Mouse (Mus musculus) adrenal gland, adult (tissue): ENCODE data around the gene Il9r.

ENCODE experiments used
- DNase-seq, 2 experiments: peaks; one replicate each; pipeline ENCODE4 v3.0.0; 2022 to 2023; ENCODE audit warnings: low spot score in 1 of 2; ENCODE audit not compliant: inconsistent age in 2 of 2

The Il9r gene

DNA sequence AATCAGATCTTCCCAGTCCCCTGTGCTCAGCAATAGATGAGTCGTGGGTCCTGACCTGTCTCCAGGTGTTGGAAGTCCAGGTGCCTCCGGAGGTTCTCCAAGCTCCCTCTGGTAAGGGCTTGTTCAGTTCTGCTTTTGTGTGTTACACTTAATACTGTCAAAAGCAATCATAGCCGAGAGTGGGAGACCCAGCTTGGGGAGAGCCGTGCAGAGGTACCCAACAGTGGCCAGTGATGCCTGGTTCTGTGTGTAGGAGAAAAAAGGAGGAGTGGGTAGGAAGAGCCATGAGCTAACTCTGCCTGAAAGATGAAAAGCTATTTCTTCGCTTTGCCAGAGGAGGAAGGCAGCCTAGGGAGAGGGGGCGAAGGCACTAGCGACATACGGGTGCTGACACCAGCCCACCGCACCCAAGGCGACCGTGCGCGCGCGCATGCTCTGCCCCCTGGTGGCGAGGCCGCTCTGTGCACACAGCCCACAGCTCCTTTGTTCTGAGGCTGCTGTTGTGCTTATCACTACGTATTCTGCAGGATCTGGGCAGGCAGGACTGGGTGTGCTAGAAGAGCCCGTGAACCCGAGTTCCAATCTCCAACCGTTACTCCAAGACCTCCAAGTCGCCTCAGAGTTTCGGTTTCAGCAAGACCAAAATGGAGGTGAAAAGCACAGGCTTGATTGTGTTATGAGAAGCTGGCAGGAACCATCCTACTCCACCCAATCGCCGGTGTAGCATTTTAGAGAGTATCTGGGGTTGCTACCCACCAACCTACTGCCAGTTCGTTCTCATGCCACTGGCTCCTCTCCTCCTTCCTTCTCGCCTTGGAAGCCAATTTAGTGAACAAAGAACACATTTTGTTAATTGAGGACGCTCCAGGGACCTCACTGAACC, 37.9 kb downstream of the Il9r start:
- DNase-seq: peak; percentile 66 to 83

DNA sequence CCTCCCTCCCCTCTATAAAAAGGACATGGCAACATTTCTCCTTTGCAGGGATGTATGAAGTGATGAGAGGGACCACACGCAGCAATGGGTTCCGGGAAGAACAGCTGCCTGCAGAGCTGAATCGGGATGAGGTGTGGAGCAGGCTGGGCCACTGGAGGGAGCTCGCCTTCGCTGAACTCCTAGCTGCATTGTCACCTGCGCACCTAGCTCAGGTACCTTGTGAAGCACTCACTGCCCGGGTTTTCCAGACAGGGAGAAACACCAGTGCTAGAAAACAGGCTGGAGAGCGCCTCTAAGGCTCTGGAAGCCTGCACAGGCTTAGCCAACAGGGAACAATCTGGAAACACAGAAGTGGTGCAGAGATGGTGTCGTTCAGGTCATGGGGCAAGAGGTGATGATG, 38.6 kb downstream of the Il9r start:
- no peak for DNase-seq

DNA sequence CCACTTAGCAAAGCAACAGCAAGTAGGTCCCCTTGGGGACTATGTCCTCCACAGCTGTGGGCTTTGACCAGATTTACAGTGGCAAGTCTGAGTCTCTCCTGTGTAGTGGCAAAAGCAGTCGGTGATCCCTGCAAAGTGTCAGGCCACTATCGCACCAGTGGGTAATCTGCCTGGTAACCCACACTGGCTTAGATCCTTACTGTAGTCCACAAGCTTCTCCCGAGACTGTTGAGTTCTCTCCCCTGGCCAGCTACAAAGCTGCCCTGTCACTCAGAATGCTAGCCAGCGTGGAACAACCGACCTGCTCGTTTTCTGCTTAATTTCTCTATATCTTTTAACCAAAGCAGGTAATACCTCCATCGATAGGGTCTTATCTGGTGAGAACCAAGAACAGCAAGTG, 39.7 kb downstream of the Il9r start:
- no peak for DNase-seq

DNA sequence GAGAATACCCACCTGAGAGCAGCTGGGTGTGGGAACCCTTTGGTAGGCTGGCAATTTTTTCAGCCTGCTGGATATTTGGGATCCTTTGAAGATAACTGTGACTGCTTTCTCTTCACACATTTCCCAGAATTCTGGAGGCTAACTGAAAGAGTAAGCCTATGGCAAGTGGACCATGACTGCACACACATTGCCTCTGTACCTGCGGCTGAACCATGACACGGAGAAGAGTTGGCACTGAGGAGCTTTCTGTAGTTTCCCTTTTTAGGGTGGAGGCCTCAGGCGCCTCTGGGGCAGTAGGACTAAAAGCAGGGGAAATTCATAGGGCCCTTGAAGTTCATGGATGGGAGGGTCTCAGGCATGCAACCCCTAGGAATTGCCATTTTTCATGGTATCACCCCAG, 40.9 kb downstream of the Il9r start:
- no peak for DNase-seq

DNA sequence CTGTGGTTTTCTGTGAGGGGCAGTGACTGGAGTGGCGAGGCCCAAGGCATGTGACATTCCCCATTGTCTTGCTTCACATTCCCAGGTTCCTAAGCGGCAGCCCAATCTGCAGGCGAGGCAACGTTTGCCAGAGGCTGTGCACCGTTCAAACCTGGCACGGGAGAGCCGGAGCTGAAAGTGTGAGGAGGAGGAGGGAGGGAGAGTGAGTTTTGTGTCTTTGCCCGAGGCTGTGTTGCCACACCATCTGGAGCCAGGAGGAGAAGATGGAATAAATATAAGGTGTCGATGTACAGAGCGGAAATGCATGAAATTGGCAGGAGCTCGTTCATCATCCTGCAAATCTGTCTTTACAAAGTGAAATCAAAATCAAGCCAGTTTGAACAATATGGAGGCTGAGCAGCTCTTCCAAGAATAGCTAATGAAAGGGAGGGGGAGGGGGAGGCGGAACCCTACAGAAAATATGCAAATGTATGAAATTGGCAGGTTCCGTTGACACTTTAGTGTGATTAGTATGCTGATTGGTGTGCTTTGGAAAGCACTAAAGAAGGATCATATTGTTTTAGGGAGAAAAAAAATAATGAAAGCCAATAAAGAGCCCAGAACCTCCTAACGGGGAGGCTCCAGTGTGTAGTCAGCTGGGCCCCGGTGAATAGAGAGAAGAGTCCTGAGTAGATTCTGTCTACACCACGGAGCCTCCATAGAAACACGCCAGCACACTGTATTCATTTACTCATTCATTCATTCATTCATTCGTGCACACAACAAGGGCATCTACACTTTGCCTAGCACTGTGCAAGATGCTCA, 42.1 kb downstream of the Il9r start:
- DNase-seq: no peak

DNA sequence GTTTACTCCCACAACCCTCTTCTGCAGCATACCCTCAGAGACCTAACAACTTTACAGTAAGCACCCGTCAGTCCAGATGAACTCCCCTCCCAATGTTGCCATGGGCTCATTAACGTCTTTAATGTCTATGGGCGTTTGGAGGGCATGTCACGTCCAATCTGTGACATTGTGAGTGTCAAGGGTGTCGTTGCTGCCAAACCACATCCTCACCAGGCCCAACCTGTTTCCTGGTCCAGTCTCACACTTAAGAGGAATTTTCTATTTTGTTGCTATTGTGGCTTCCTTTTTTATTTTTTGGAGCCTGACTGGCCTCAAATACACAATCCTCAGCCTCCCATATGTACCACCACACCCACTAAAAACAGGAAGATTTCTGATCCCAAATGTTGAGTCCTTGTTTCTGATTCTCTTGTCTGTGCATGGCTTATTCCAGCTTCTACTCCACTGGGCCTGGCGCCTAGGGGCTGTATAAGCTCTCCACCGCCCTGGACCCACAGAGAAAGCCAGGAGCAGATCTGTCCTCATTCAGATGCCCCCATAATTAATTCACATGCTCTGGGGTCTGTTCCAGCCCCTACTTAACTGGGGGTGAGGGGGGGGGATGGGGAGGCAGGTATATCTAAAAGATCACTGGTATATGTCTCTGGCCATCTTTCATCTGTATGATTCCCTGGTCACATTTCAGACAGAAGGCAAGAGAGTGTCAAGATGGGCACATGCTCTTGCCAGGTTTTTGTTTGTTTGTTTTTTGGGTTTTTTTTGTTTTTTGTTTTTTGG, 43.0 kb downstream of the Il9r start:
- no peak for DNase-seq

DNA sequence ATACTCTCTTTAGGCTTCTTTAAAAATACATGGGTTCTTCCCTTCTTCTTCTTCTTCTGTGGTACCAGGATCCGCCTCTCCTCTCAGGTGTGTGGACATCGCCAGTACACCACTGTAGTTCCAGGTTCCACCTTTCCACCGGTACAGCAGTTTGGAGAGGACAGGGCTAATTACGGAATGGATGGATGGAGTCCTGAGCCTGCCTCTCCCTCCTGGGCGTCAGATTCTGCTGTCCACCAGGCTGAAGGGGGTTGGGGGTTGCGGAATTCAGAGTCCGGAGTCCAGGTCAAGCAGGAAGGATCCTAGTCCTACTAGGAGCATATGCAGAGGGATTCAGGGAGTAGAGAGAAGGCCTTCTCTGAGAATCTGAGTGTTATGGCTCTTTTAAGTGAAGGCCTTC, 46.9 kb downstream of the Il9r start:
- no peak for DNase-seq

DNA sequence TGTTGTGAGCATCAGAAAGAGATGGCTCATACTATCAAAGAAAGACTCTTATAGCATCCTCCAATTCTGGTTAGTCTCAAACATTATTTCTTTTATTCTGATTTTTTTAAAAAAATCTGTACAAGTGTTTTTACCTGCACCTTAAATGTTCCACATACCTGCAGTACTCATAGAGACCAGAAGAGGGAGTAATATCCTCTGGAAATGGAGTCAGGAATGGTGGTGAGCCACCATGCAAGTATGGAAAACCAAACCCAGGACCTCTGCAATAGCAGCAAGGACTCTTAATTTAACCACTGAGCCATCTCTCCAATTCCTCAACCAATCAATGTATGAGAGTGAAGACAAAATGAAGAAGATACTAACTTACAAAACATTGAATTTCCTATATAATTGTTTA, 47.3 kb downstream of the Il9r start:
- peak in 1 of 2 experiments; percentile 39 for DNase-seq

DNA sequence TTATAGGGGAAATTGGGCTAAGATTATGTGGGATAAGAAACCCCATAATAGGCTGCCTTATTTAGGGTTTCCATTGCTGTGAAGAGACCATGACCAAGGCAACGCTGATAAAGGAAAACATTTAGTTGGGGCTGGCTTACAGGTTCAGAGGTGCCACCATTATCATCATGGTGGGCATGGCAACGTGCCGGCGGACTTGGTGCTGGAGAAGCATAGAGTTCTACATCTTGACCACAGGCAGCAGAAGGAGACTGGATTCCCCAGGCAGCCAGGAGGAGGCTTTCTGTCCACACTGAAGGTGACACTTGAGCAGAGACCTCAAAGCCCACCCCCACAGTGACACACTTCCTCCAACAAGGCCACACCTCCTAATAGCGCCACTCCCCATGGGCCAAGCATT, 48.8 kb downstream of the Il9r start:
- DNase-seq: no peak

DNA sequence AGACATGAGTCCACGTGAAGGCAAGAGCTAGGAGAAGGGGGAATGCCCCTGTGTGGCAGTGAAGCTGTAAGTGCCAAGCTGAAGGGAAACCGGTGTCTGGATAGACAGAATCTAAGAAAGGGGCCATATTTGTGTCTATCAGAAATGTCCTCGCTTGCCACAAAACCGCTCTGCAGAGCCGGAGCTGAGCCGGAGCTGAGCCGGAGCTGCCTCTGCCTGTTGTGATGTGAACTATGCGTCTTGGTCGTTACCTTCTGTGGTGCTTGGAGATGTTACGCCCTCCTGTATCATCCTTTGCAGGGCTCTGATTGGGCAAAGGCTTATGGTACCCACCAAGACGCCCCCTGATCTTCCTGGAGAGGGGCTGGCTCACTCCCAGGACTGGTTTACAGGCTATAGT, 50.5 kb downstream of the Il9r start:
- no peak for DNase-seq

DNA sequence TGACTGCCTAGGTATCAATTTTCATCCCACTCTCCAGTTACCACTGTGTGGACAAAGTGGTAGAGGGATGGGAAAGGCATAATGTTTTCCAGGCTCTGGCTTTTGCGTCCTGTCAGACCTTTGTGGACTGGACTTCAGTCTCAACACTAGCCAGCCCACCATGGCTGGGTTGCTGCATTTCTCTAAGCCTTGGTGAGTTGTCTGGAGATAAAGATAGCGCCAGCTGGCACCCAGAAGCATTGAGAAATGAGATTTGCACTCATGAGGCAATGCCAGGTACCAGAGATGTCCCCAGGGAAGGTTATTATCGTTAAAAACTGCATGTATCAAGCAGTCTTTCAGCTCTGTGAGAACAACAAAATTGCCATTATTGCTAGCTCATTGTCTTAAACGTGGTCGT, 57.3 kb downstream of the Il9r start:
- peak; percentile 34 to 42 for DNase-seq

DNA sequence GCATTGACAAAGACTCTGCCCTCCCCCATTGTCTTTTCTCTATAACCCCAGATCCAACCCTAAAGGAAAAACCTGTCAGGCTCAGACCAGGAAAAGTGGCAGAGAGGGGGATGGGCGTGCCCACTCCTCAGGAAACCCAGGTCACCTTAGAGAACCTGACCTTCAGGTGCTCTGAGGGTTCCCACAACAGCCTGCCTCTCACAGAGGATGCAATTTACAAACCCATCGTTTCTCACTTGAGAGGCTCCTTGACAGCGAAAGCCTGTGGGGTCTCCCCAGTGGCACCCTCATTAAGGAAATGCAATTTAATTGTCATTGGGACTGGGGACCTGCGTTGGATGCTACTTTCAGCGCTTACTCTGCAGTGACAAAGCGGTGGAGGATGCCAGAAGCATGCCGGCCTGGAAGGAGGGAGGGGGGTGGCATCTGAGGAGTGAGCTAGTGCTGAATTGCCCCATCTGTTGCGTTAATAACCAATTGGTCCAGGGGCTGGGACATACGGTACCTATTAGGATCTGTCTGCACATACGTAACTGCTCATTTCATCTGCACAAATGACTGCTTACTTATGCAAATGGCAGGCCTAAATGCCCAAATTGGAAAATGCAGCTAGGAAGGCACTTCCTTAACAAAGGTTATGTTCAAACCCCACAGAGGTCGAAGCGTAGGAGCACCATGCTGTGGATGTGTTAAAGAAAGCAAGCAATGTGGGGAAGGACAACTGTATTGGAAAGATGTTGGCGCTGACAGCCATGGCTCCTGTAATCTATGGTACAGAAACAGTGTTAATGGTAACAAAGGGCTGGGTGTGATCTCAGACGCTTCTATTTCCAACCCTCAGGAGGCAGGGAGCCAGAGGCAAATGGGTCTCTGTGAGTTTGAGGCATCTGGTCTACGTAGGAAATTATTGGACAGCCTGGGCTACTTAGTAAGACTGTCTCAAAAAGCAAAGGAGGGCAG, 58.2 kb downstream of the Il9r start:
- no peak for DNase-seq

DNA sequence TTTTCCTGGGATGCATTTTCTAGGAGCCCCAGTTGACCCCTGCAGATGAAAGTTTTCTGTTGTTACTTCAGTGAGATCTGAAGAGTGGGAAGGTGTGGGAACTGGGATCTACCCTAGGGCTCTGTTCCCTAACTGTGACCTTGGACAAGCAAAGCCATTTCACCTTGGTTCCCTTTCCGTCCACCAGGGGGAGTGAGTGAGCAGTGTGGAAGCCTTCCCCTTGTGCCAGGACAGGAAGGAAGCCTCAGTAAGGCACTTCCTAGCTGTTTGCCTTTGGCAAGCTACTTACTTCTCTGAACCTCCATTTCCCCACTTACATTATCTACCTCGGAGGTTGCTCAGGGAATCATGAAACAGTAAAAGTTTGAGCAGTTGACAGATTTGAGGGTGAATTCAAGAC, 59.0 kb downstream of the Il9r start:
- peak; percentile 45 to 85 for DNase-seq

DNA sequence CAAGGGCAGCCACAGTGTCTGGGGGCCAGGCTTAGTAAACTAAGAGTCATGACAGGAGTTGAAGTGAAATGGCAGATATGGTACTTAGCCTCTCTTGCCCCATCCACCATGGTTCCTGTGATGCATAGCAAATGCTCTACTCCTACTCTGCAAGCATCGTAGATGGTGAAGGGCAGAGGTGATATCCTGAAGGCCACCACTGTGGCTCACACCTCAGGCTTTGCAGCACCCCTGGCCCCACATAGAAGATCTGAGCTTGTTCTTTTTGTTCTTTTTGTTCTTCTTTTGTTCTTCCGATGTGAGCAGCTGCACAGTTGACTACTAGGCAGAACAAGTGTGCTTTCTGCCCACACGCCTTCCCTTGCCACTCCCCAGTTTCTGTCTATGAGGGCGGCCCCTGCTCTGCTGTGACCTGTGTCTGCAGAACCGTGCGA, 60.5 kb downstream of the Il9r start:
- no peak for DNase-seq

DNA sequence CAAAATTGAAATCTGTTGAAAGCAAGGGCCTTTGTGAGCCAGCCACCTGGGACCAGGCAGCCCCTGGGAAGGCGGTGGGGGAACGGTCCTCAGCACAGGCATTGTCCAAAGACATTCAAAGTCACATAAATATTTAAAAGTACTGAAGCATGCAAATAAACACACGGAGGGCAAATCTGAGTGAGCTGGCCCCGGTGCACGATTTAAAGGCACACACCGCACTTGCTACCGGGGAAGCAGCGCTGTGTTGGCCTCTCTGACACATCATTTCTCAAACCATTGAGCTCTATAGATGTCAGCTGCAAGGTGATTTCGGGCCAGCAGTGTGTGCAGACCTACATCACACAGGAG, 61.5 kb downstream of the Il9r start:
- no peak for DNase-seq

DNA sequence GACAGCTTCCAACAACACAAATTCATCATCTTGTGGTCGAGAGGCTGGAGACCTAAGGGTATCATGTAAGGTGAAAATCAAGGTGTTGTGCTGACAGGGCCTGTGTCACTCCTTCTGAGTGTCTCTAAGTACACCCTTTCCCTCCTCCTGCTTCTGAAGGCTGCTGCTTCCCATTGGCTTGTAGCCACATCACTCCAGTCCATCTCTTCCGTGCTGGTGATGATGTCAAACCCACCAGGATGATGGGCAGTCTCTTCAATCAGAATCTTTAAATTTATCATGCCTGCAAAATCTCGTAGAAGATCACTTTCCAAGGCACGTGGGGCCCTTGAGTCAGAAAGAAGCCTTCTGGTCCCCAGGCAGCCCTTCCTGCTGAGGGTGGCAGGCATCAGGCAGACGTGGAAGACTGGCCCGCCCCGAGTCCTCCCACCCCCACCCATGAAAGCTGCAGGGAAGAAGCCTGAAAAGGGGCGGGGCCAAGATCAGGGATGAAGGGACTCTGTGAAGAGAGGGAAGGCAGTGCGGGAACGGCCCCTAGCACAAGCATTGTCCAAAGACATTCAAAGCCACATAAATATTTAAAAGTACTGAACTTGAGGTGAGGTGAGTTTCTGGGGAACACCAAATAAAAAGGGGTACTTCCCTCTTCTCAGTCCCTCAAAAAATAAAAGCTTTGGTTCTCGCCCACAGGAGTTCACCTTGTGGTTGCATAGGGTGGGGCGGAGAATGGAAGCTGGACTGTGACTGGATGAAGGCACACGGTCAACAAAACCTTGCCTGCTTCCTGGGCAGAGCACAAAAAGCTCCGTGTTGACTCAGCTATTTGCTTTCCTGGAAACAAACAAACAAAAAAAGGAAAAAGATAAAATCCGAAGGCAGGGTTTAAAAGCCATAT, 62.1 kb downstream of the Il9r start:
- DNase-seq: no peak
